Mouse (Mus musculus) ES-E14 (cell line): ENCODE results near the gene Il12a.

Experiments used
- HCFC1 ChIP-seq: IDR thresholded peaks from 2 replicates; pipeline ENCODE4 v1.6.1; 2012; ENCODE audit warnings: low read length, inconsistent platforms, borderline replicate concordance; ENCODE audit not compliant: insufficient read depth
- ZC3H11A ChIP-seq: IDR thresholded peaks from 2 replicates; pipeline ENCODE4 v1.6.1; 2012; ENCODE audit warnings: low read depth, mild to moderate bottlenecking, inconsistent platforms, low read length, borderline replicate concordance
- ZNF384 ChIP-seq: IDR thresholded peaks from 2 replicates; pipeline ENCODE4 v1.6.1; 2012; ENCODE audit warnings: low read depth, low read length, inconsistent platforms

DNA sequence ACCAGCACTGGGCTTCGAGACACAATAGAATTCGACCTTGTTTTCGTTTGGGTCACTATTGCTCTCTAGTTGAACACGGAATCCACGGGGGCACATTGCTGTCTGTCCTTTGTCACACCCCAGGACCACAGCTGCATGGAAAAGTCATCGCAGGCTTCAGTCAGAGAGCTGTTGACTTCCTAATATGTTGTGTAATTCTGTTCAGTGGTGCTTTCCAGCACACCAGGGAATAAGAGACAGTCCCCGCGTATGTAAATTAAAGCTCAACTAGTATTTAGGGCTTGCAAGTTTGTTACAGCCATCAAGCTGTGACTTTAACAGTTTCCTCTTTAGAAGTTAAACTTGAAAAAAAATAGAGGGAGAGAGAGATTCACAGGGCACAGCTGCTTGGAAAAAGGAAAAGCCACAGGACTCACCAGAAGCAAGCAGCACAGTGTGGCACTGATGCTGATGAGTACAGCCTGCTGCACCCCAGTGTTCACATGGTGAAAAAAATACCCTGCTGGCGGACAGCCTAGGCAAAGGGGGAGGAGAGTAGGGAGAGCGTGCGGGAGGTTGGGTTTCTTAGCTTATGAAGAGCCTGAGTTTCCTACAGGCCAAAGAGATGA is 3.1 kb downstream of the Il12a start:
- TF ChIP-seq HCFC1 (no peak), ZNF384 (no peak), ZC3H11A (no peak)
